Mouse (Mus musculus): ENCODE data around the gene Tnfrsf1a. TPM values are rescaled to one million over a fixed set of nuclear protein-coding genes. Genes with fewer than 3 reads are reported as not detected.

The Tnfrsf1a gene
- total and polyA plus RNA-seq, 2 experiments, result 21.0 to 110 TPM

DNA sequence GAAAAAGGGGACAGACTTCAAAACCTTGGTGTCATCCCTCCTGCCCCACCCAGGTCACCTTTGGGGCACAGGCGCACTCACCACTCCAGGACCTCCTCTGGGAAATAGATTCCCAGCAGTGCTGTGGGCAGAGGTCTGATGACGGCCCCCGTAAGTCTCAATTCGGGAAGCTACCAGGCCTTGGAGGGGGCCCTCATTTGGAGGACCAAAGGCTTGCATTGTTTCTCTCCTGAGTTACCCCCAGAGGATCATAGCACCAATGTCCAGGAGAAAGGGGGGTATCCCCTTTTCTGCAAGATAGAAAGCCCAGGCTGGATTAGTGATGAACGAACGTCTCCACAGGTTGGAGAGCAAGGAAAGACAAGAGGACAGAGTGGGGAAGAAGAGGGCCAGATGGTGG is 29.5 kb downstream of the Tnfrsf1a start:
- TF ChIP-seq CTCF (IDR thresholded peaks at IDR 0.05; ENCODE audit: low read depth, low read length) (no peak), POLR2A (IDR thresholded peaks at IDR 0.05; ENCODE audit: extremely low read depth, insufficient read depth, low read length) (no peak)
- 72% methylated on average over 6 of the region's 6 CpGs for WGBS
- H3K9ac ChIP-seq (ENCODE audit: low read depth, low read length), result peak overlapping the region; percentile 26; the same call in 1 of the 2 replicates

DNA sequence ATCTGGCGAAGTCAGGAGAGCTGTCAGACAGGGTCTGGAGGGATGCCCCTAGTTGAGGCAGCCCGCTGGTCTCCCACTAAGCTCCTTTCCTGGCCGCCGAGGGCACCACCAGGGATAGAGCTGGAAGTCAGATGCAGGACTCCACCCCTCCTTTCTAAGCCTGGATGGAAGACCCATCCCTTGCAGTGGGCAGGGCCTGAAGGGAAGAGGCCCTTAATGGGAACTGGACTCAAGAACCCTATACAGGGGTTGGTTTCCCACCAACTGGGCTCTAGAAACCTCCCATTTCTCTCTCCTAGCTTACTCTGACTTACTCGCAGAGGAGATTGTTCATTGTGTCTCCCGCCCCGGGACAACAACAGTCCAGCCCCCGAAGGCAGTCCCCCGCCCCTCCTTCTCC is 30.6 kb downstream of the Tnfrsf1a start:
- H3K4me3 ChIP-seq (ENCODE audit: insufficient read depth, low read depth, low read length), result peak overlapping the region; percentile 83
- 23% methylated on average over 8 of the region's 9 CpGs for WGBS

More for the DNA sequence above, 29.5 kb downstream of the Tnfrsf1a start:
- no peak for DNase-seq (ENCODE audit: extremely low read depth, low read depth, low spot score)
- no peaks in the 10 kb centered on the region for H3K79me2 ChIP-seq (ENCODE audit: control insufficient read depth, insufficient read depth, low read length)
- peak overlapping the region; percentile 22 for H3K27ac ChIP-seq (replicated peaks; ENCODE audit: insufficient read depth, low read depth, low read length)
- no peak overlapping the region for H3K4me3 ChIP-seq (ENCODE audit: insufficient read depth, low read depth, low read length)
- H3K36me3 ChIP-seq (ENCODE audit: control insufficient read depth, insufficient read depth, low read length), result peaks cover 9% of the 10 kb centered on the region; the same call in 1 of the 2 replicates
- no peaks in the 10 kb centered on the region for H3K27me3 ChIP-seq (ENCODE audit: control insufficient read depth, insufficient read depth, low read length)
- H3K4me1 ChIP-seq (ENCODE audit: control insufficient read depth, insufficient read depth, low read length), result peaks cover 17% of the 10 kb centered on the region

DNA sequence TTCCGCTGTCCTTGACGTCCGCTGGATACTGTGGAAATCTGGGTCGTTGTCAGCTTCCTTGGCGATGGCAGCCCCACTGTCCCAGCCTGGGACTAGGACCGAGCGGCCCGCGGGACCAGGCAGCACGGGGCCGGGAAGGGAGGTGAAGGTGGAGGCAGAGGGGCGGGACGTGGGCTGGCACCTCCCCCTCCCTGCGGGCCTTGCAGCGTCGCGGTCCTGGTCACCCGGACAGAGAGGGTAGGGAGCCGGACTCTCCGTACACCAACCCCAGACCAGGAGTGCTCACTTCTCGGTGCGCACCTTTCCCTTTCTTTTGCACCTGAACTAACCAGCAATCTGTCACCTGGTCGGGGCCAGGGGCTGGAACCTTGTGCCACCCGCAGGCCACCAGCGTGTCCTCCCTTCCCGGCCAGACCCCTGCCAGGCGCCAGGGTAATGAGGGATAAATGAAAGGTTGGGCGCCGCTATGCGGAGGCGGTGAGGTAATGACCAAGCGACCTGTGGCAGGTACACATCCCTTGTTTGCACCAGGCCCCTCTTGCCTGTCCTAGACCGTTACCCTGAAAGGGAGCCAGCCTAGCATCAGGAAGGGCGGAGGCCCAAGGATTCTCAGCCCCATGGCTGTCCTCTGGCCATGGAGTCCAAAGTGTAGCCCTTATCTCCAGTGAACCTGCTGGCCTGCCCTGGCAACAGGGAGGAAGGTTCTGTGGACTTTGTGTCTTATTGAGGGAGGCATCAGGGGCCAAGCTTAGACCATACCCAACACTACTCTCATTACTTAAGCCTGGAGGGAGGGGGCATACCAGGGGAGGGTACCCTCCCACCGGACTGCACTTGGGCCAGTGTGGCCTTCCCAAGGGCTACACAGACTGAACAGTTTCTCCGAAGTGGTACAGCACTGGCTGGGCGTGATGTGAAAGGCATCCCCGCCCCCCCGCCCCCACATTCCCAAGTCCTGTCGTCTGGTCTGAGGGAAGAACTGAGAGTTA is 31.5 kb downstream of the Tnfrsf1a start, which contains the start of gene Plekhg6:
TSS of gene Plekhg6 (minus strand) at position 422 of the 989 bp plus-strand sequence.
- peaks cover 3% of the 10 kb centered on the region; the same call in 1 of the 2 replicates for H3K36me3 ChIP-seq (ENCODE audit: control insufficient read depth, insufficient read depth, low read length)
- H3K9ac ChIP-seq (ENCODE audit: low read depth, low read length), result peak within 1 kb of the TSS; percentile 85
- H3K4me1 ChIP-seq (ENCODE audit: control insufficient read depth, insufficient read depth, low read length), result peaks cover 17% of the 10 kb centered on the region
- peak within 1 kb of the TSS; percentile 95 for H3K27ac ChIP-seq (replicated peaks; ENCODE audit: insufficient read depth, low read depth, low read length)
- H3K4me3 ChIP-seq (ENCODE audit: insufficient read depth, low read depth, low read length), result peak within 1 kb of the TSS; percentile 83
- 7% methylated on average over 40 of the region's 40 CpGs for WGBS
- DNase-seq (ENCODE audit: extremely low read depth, low read depth, low spot score), result peak; percentile 90
- H3K79me2 ChIP-seq (ENCODE audit: control insufficient read depth, insufficient read depth, low read length), result no peaks in the 10 kb centered on the region
- TF ChIP-seq CTCF (IDR thresholded peaks at IDR 0.05; ENCODE audit: low read depth, low read length) (no peak), POLR2A (IDR thresholded peaks at IDR 0.05; ENCODE audit: extremely low read depth, insufficient read depth, low read length) (peak; percentile 81)
- H3K27me3 ChIP-seq (ENCODE audit: control insufficient read depth, insufficient read depth, low read length), result no peaks in the 10 kb centered on the region

More for the DNA sequence above, 30.6 kb downstream of the Tnfrsf1a start:
- H3K27ac ChIP-seq (replicated peaks; ENCODE audit: insufficient read depth, low read depth, low read length), result peak overlapping the region; percentile 95
- TF ChIP-seq CTCF (IDR thresholded peaks at IDR 0.05; ENCODE audit: low read depth, low read length) (no peak), POLR2A (IDR thresholded peaks at IDR 0.05; ENCODE audit: extremely low read depth, insufficient read depth, low read length) (no peak)
- H3K4me1 ChIP-seq (ENCODE audit: control insufficient read depth, insufficient read depth, low read length), result peaks cover 17% of the 10 kb centered on the region
- H3K27me3 ChIP-seq (ENCODE audit: control insufficient read depth, insufficient read depth, low read length), result no peaks in the 10 kb centered on the region
- no peaks in the 10 kb centered on the region for H3K79me2 ChIP-seq (ENCODE audit: control insufficient read depth, insufficient read depth, low read length)
- H3K36me3 ChIP-seq (ENCODE audit: control insufficient read depth, insufficient read depth, low read length), result peaks cover 3% of the 10 kb centered on the region; the same call in 1 of the 2 replicates
- peak overlapping the region; percentile 85 for H3K9ac ChIP-seq (ENCODE audit: low read depth, low read length)
- no peak for DNase-seq (ENCODE audit: extremely low read depth, low read depth, low spot score)

DNA sequence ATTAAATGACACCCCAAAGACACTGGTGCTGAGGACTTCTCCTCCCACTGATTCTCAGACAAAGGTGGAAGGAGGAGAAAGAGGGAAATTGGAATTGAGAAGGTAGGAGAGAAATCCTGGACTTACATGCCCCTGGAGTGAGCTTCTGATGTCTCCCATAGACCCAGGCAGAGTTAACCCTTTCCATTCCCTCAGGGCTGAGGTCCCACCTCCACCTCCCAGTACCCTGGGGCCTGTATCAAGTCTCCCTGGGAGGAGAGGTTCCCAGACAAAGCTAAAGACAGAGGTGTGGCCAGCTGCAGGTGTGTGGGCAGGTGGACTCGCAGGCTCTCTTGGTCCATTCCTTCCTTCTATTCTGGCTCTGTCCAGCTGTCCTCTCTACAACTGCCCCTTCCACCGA is 32.9 kb downstream of the Tnfrsf1a start:
- H3K9ac ChIP-seq (ENCODE audit: low read depth, low read length), result no peak overlapping the region
- DNase-seq (ENCODE audit: extremely low read depth, low read depth, low spot score), result no peak
- H3K27ac ChIP-seq (replicated peaks; ENCODE audit: insufficient read depth, low read depth, low read length), result no peak overlapping the region
- peaks cover under 1% of the 10 kb centered on the region; the same call in 1 of the 2 replicates for H3K36me3 ChIP-seq (ENCODE audit: control insufficient read depth, insufficient read depth, low read length)
- H3K4me1 ChIP-seq (ENCODE audit: control insufficient read depth, insufficient read depth, low read length), result peaks cover 17% of the 10 kb centered on the region
- H3K4me3 ChIP-seq (ENCODE audit: insufficient read depth, low read depth, low read length), result no peak overlapping the region
- WGBS, result 87% methylated on average over 2 of the region's 2 CpGs
- no peaks in the 10 kb centered on the region for H3K27me3 ChIP-seq (ENCODE audit: control insufficient read depth, insufficient read depth, low read length)
- no peaks in the 10 kb centered on the region for H3K79me2 ChIP-seq (ENCODE audit: control insufficient read depth, insufficient read depth, low read length)
- TF ChIP-seq CTCF (IDR thresholded peaks at IDR 0.05; ENCODE audit: low read depth, low read length), result no peak
- TF ChIP-seq POLR2A (IDR thresholded peaks at IDR 0.05; ENCODE audit: extremely low read depth, insufficient read depth, low read length), result no peak

DNA sequence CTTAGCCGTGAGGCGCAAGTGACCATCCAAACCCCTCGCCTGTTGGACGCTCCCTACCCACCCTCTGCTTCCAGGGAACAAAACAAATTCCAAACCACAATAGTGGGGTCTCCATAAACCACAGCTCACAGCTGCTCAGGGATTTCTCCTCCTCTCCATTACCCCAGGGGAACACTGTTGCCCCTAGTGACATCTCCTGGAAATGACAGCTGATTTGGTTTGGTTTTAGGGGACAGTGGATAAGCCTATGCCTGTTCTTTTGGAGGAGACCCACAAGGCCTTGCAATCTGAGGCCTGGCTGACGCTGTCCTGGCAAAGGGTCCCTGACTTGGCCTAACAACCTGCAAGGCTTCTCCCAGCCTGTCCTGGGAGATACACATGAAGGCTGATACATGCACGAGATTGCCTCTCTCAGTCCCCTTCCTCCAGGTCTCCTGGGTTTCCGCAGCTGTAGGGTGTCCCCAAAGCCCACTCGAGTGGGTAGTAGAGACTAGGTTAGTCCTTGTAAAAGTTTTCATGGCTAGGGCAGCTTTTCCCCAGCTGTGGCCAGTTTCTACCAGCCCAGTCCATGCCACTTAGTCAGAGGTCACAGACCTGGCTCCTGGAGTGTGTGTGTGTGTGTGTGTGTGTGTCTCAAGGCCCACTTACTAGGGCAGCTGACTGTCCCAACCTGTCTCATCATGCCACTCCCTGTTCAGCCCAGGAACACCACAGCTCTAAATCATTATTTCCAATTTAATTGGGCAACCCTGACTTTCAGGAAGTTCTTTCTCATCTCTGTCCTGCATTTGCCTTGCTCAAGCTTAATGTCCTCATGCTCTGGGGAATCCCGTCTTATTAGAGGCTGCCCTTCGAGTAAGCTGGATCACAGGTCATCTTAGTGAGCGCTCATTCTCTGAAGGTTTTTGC is 36.2 kb downstream of the Tnfrsf1a start:
- Histone ChIP-seq H3K4me1 (ENCODE audit: control insufficient read depth, insufficient read depth, low read length) (peaks cover 3% of the 10 kb centered on the region; the same call in 1 of the 2 replicates), H3K9ac (ENCODE audit: low read depth, low read length) (no peak overlapping the region), H3K36me3 (ENCODE audit: control insufficient read depth, insufficient read depth, low read length) (no peaks in the 10 kb centered on the region), H3K4me3 (ENCODE audit: insufficient read depth, low read depth, low read length) (no peak overlapping the region), H3K79me2 (ENCODE audit: control insufficient read depth, insufficient read depth, low read length) (no peaks in the 10 kb centered on the region), H3K27me3 (ENCODE audit: control insufficient read depth, insufficient read depth, low read length) (no peaks in the 10 kb centered on the region), H3K27ac (replicated peaks; ENCODE audit: insufficient read depth, low read depth, low read length) (no peak overlapping the region)
- TF ChIP-seq POLR2A (IDR thresholded peaks at IDR 0.05; ENCODE audit: extremely low read depth, insufficient read depth, low read length) (no peak), CTCF (IDR thresholded peaks at IDR 0.05; ENCODE audit: low read depth, low read length) (peak; percentile 53)
- no peak for DNase-seq (ENCODE audit: extremely low read depth, low read depth, low spot score)
- WGBS, result 82% methylated on average over 11 of the region's 11 CpGs

Data from liver, adult 2 months (tissue).